Mouse (Mus musculus): Measurements from ENCODE around the gene Mis18a.

Gene Mis18a

GRCm38 (mm10) chr16:90701541-90701940 lies 25.7 kb downstream of the Mis18a start:
- no peak for DNase-seq

GRCm38 (mm10) chr16:90699390-90699789 lies 27.8 kb downstream of the Mis18a start:
- no peak for DNase-seq

GRCm38 (mm10) chr16:90696306-90696705 lies 30.9 kb downstream of the Mis18a start:
- no peak for DNase-seq

- DNase-seq, result no peak
Observed at GRCm38 (mm10) chr16:90695121-90695520, 32.1 kb downstream of the Mis18a start.

GRCm38 (mm10) chr16:90694719-90695118 lies 32.5 kb downstream of the Mis18a start:
- peak; percentile 17 for DNase-seq

GRCm38 (mm10) chr16:90693625-90694024 lies 33.6 kb downstream of the Mis18a start:
- no peak for DNase-seq

GRCm38 (mm10) chr16:90692704-90693385 lies 34.4 kb downstream of the Mis18a start:
- no peak for DNase-seq

- DNase-seq, result peak; percentile 11
Observed at GRCm38 (mm10) chr16:90687687-90688263, 39.4 kb downstream of the Mis18a start.

GRCm38 (mm10) chr16:90687011-90687410 lies 40.2 kb downstream of the Mis18a start:
- DNase-seq, result no peak

GRCm38 (mm10) chr16:90684092-90684491 lies 43.1 kb downstream of the Mis18a start:
- DNase-seq, result no peak

GRCm38 (mm10) chr16:90679984-90680383 lies 47.2 kb downstream of the Mis18a start:
- no peak for DNase-seq

- no peak for DNase-seq
Observed at GRCm38 (mm10) chr16:90678820-90679219, 48.4 kb downstream of the Mis18a start.

GRCm38 (mm10) chr16:90676920-90677574 lies 50.2 kb downstream of the Mis18a start:
- peak; percentile 4 for DNase-seq

- no peak for DNase-seq
Observed at GRCm38 (mm10) chr16:90674651-90675050, 52.6 kb downstream of the Mis18a start.

GRCm38 (mm10) chr16:90673507-90674354 lies 53.5 kb downstream of the Mis18a start:
- no peak for DNase-seq
